Mouse (Mus musculus) lung, adult 2 months (tissue): ENCODE data around the gene Sbk3.

Source experiments
- CTCF ChIP-seq: fragments of 200-500 bp; IDR thresholded peaks from 2 replicates; pipeline ENCODE4 v1.5.1; 2011; ENCODE audit warnings: mild to moderate bottlenecking, low read length, control low read depth; ENCODE audit not compliant: insufficient read depth
- POLR2A ChIP-seq: fragments of 200-500 bp; IDR thresholded peaks from 2 replicates; pipeline ENCODE4 v1.6.1; 2011; ENCODE audit warnings: low read depth, mild to moderate bottlenecking, control low read depth, low read length, borderline replicate concordance; ENCODE audit errors: extremely low read depth

DNA sequence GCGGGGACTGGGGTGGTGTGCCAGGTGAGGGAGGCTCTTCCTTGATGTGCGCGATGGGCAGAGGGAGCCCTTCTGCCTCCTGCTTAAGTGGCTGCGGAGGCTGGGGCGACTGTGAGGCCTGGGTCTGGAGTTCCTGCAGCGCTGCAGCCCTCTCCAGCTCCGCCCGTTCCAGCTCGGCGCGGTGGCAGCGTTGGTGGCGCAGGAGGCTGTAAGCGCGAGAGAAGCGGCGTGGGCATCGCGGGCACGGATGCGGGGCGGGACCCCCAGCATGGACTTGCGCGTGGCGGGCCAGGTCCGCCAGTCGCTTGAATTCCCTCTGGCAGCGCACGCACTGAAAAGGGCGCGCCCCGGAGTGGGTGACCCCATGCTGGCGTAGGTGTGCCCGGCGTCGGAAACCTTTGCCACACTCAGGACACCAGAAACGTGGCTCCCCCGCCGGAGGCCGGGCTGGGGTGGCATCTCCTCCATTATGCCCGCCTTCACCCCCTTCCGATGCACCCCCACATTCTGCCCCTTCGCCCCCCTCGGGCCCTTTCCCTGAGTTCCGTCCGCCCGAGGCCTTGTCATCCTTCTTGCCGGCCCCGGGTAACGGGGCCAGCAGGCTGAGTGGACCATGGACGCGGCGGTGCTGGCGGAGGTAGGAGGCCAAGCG, 22.5 kb upstream of the Sbk3 start:
- TF ChIP-seq CTCF (no peak), POLR2A (no peak)
